Mouse (Mus musculus) liver, embryonic 14.5 days (tissue): Measurements from ENCODE around the gene Vamp5. TPM values are rescaled to one million over a fixed set of nuclear protein-coding genes. Genes with fewer than 3 reads are reported as not detected.

ENCODE experiments used
- ATAC-seq: fragments of 200-750 bp; cut with Nextera tagmentation; 2 replicates; pipeline ENCODE4 v1.8.0; 2017; ENCODE audit warnings: moderate number of reproducible peaks, mild to moderate bottlenecking, moderate library complexity; ENCODE audit not compliant: insufficient read depth
- DNase-seq, 3 experiments: peaks; one replicate each; pipeline ENCODE4 v3.0.0-alpha.2; 2012 to 2013; ENCODE audit warnings: low read depth in 3 of 3, low spot score in 3 of 3
- H3K27ac ChIP-seq: fragments of 300-500 bp; sonication (generic); 2 replicates; pipeline ENCODE4 v1.5.1; 2014; ENCODE audit warnings: moderate library complexity, mild to moderate bottlenecking, control low read depth, inconsistent platforms
- H3K27me3 ChIP-seq: fragments of 300-500 bp; sonication (generic); 2 replicates; pipeline ENCODE4 v1.6.1; 2014; ENCODE audit warnings: mild to moderate bottlenecking, low read length, moderate library complexity; ENCODE audit not compliant: control insufficient read depth, insufficient read depth
- H3K36me3 ChIP-seq: fragments of 300-500 bp; sonication (generic); replicated peaks from 2 replicates; pipeline ENCODE4 v1.6.1; 2014; ENCODE audit warnings: low read depth; ENCODE audit not compliant: control insufficient read depth, insufficient read depth
- H3K4me1 ChIP-seq, 2 experiments: fragments of 200-500 bp in 1 of 2; fragments of 300-500 bp in 1 of 2; sonication (generic) in 1 of 2; replicated peaks; 2 replicates each; pipeline ENCODE4 v1.6.1; 2012 to 2014; ENCODE audit warnings: antibody characterized with exemption in 1 of 2, inconsistent platforms in 1 of 2, low read length in 1 of 2; ENCODE audit not compliant: control insufficient read depth in 2 of 2, insufficient read depth in 2 of 2
- H3K4me2 ChIP-seq: fragments of 300-500 bp; sonication (generic); 2 replicates; pipeline ENCODE4 v1.6.1; 2014; ENCODE audit warnings: low read depth, mild to moderate bottlenecking, control low read depth, moderate library complexity
- H3K4me3 ChIP-seq, 2 experiments: fragments of 200-500 bp in 1 of 2; fragments of 300-500 bp in 1 of 2; sonication (generic) in 1 of 2; 2 replicates each; pipeline ENCODE4 v1.5.1; 2012 to 2014; ENCODE audit warnings: low read depth in 2 of 2, low read length in 2 of 2, mild to moderate bottlenecking in 2 of 2, control low read depth in 1 of 2, inconsistent platforms in 1 of 2, moderate library complexity in 1 of 2; ENCODE audit not compliant: insufficient read depth in 1 of 2
- H3K9ac ChIP-seq: fragments of 300-500 bp; sonication (generic); replicated peaks from 2 replicates; pipeline ENCODE4 v1.6.1; 2014; ENCODE audit warnings: mild to moderate bottlenecking, control low read depth, moderate library complexity
- H3K9me3 ChIP-seq: fragments of 300-500 bp; sonication (generic); 2 replicates; pipeline ENCODE4 v1.6.1; 2016; ENCODE audit warnings: low read length, mixed read lengths; ENCODE audit not compliant: control insufficient read depth
- CTCF ChIP-seq: IDR thresholded peaks from 2 replicates; pipeline ENCODE4 v1.5.1; 2016; ENCODE audit warnings: antibody characterized with exemption, low read depth, control low read depth
- EP300 ChIP-seq: IDR thresholded peaks from 2 replicates; pipeline ENCODE4 v1.6.1; 2016; ENCODE audit warnings: antibody characterized with exemption, low read depth
- WGBS: fragments of 180-500 bp; shearing (Covaris S2); extraction: QIAGEN DNeasy Blood & Tissue Kit; methylation state at CpG from one replicate; pipeline ENCODE4 v1.1.7; 2014; ENCODE audit not compliant: insufficient replicate concordance; 5-methylcytosine and 5-hydroxymethylcytosine counted together
- polyA plus RNA-seq, 2 experiments: library from polyadenylated mRNA; depleted of rRNA in 1 of 2; stranded (reverse) in 1 of 2; unstranded in 1 of 2; fragments of >200 nt; fragmentation: Nextera tagmentation in 1 of 2; extraction: Ambion mirVana in 1 of 2; gene quantifications; 2 replicates each; pipeline versions ENCODE4 v1.2.1 to v1.2.3; 2012 to 2014

Gene Vamp5
- polyA plus RNA-seq, 2 experiments: 72.5 to 81.0 TPM

GRCm38 (mm10) chr6:72386561-72386960 is 6.3 kb upstream of the Vamp5 start:
- Histone ChIP-seq H3K9ac (no peak overlapping the region), H3K9me3 (no peaks in the 10 kb centered on the region), H3K4me2 (peak overlapping the region; percentile 16), H3K4me1 (peaks cover 55 to 70% of the 10 kb centered on the region in 2 experiments), H3K36me3 (peaks cover 33% of the 10 kb centered on the region), H3K27me3 (no peaks in the 10 kb centered on the region), H3K27ac (peak overlapping the region; percentile 93), H3K4me3 (no peak overlapping the region)
- ATAC-seq (no peak), DNase-seq (no peak)
- TF ChIP-seq EP300: no peak
- WGBS: 84% methylated on average over 2 of the region's 2 CpGs

GRCm38 (mm10) chr6:72385258-72385657 is 5.0 kb upstream of the Vamp5 start:
- H3K27ac ChIP-seq: peak overlapping the region; percentile 93
- no peak for ATAC-seq
- WGBS: 22% methylated on average over 4 of the region's 4 CpGs
- no peak for TF ChIP-seq CTCF
- peak; percentile 39; the same call in 1 of the 2 replicates for TF ChIP-seq EP300
- no peak for DNase-seq
- no peaks in the 10 kb centered on the region for H3K27me3 ChIP-seq
- H3K9ac ChIP-seq: no peak overlapping the region
- H3K36me3 ChIP-seq: peaks cover 33% of the 10 kb centered on the region
- H3K4me2 ChIP-seq: no peak overlapping the region
- H3K4me1 ChIP-seq: peaks cover 62 to 73% of the 10 kb centered on the region in 2 experiments
- H3K9me3 ChIP-seq: no peaks in the 10 kb centered on the region
- H3K4me3 ChIP-seq: no peak overlapping the region

DNA sequence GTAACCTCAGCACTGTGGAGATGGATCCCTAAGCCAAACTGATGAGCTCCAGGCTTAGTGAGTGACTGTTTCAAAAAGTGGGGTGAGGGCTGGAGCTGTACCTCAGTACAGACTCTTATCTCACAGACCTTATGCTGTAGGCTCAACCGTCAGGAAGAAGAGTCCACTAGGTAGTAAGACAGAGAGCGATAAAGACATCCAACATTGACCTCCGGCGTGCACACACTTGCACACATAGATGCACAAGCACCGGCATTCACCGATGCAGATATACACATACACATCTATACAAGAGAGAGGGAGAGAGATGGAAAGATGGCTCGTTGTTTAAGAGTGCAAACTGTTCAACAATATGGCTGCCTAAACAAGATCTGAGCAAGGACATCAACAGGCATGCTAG is 3.7 kb upstream of the Vamp5 start:
- ATAC-seq (peak; percentile 79), DNase-seq (peak; percentile 67 to 76 (median 70))
- H3K9ac ChIP-seq: peak overlapping the region; percentile 55
- H3K27me3 ChIP-seq: no peaks in the 10 kb centered on the region
- WGBS: 8% methylated on average over 7 of the region's 7 CpGs
- H3K27ac ChIP-seq: peak overlapping the region; percentile 93
- H3K4me3 ChIP-seq: peak overlapping the region in 1 of 2 experiments; percentile 25; a peak in 2 of 4 replicates
- peaks cover 32% of the 10 kb centered on the region for H3K36me3 ChIP-seq
- TF ChIP-seq CTCF (no peak), EP300 (peak; percentile 98)
- peak overlapping the region; percentile 59 for H3K4me2 ChIP-seq
- H3K9me3 ChIP-seq: no peaks in the 10 kb centered on the region
- peaks cover 64 to 75% of the 10 kb centered on the region in 2 experiments for H3K4me1 ChIP-seq

- 54% methylated on average over 6 of the region's 6 CpGs for WGBS
- no peaks in the 10 kb centered on the region for H3K27me3 ChIP-seq
- H3K9me3 ChIP-seq: no peaks in the 10 kb centered on the region
- H3K9ac ChIP-seq: peak overlapping the region; percentile 55
- peaks cover 65 to 72% of the 10 kb centered on the region in 2 experiments for H3K4me1 ChIP-seq
- no peak for TF ChIP-seq CTCF
- TF ChIP-seq EP300: no peak
- peak overlapping the region in 1 of 2 experiments; percentile 25; a peak in 2 of 4 replicates for H3K4me3 ChIP-seq
- DNase-seq: no peak
- H3K27ac ChIP-seq: peak overlapping the region; percentile 93
- H3K4me2 ChIP-seq: peak overlapping the region; percentile 59
- ATAC-seq: 0 out of 2 replicates have a peak, but pooled peaks have one; percentile 12
- H3K36me3 ChIP-seq: peaks cover 27% of the 10 kb centered on the region
Measured at GRCm38 (mm10) chr6:72383142-72383820, 3.0 kb upstream of the Vamp5 start.

DNA sequence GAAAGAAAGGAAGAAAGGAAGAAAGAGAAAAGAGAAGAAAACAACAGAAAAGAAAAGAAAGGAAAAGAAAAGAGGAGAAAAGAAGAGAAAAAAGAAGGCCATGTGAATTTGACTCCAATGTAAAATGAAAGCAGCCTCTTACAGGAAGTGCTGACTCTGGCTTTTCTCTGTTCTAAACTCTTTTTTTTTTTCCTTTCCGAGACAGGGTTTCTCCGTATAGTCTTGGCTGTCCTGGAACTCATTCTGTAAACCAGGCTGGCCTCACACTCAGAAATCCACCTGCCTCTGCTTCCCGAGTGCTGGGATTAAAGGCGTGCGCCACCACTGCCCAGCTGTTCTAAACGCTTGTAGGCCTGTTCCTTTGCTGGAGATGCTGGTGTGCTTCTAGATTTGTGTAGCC is 2.2 kb upstream of the Vamp5 start:
- Histone ChIP-seq H3K4me1 (peaks cover 57 to 66% of the 10 kb centered on the region in 2 experiments), H3K4me3 (no peak overlapping the region), H3K4me2 (no peak overlapping the region), H3K27me3 (no peaks in the 10 kb centered on the region), H3K9ac (no peak overlapping the region; the same call in 1 of the 2 replicates), H3K9me3 (no peaks in the 10 kb centered on the region), H3K27ac (peak overlapping the region; percentile 93), H3K36me3 (peaks cover 27% of the 10 kb centered on the region)
- DNase-seq (no peak), ATAC-seq (no peak)
- TF ChIP-seq CTCF (no peak), EP300 (no peak)
- 64% methylated on average over 6 of the region's 6 CpGs for WGBS
